ENCODE assay signal across 22 mouse cellular contexts in the genomic region with DNA sequence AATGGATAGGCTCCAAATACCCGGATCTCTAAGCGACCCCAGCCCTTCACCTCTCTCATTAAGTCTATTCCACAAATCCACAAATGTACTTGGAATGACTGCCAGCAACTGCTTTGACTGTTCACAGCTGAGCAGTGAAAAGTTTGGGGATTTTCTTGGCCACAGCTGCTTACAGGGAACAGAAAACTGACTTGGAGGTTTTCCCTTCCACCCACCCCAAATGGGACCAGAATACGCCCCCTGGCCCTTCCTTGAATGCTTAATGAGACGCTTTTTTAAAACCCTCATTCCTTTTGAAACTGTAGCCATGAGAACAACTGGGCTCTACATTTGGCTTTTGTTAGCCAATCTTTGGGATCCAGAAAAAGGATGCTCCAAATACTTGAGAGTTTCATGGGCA. TPM values are rescaled to one million over a fixed set of nuclear protein-coding genes. Genes with fewer than 3 reads are reported as not detected.
DNase-seq lines count a peak whose midpoint lies in the region; ATAC-seq and TF ChIP-seq lines count a peak whose summit lies in the region.
"Had no signal": no experiment of that assay in that cellular context is flagged by ENCODE, and none has a peak within 500 bp of the region (broad histone marks: within the 10 kb centered on the region; RNA-seq: fewer than 3 reads in every experiment).

No protein-coding gene starts in this region.

- intact Hi-C loops in left cerebral cortex, postnatal 36 days (cut with DNase I), result no loop called here

- 28% methylated on average over 4 of the region's 4 CpGs for WGBS in forebrain, postnatal 0 days
- WGBS in forebrain, embryonic 13.5 days, result 55% methylated on average over 4 of the region's 4 CpGs
- 48% methylated on average over 4 of the region's 4 CpGs for WGBS in midbrain, embryonic 14.5 days
- 62% methylated on average over 4 of the region's 4 CpGs for WGBS in midbrain, embryonic 10.5 days

- no peak overlapping the region for H3K9ac ChIP-seq in forebrain, postnatal 0 days
- no peak overlapping the region for H3K9ac ChIP-seq in forebrain, embryonic 13.5 days
- H3K9ac ChIP-seq in midbrain, embryonic 14.5 days (replicated peaks; ENCODE audit: low read length), result no peak overlapping the region
- H3K9ac ChIP-seq: hindbrain, embryonic 15.5 days; lung, embryonic 14.5 days; neural tube, embryonic 12.5 days had no signal

- no peaks in the 10 kb centered on the region for H3K4me1 ChIP-seq in forebrain, postnatal 0 days (ENCODE audit: insufficient read depth)
- no peaks in the 10 kb centered on the region for H3K4me1 ChIP-seq in forebrain, embryonic 13.5 days
- H3K4me1 ChIP-seq in midbrain, embryonic 14.5 days (ENCODE audit: control insufficient read depth, insufficient read depth, low read length), result no peaks in the 10 kb centered on the region
- H3K4me1 ChIP-seq in midbrain, embryonic 10.5 days, result no peaks in the 10 kb centered on the region
- H3K4me1 ChIP-seq: hindbrain, embryonic 15.5 days; neural tube, embryonic 12.5 days had no signal

- no peak overlapping the region for H3K4me3 ChIP-seq in forebrain, postnatal 0 days (ENCODE audit: low read depth, low read length)
- H3K4me3 ChIP-seq in forebrain, embryonic 13.5 days, result no peak overlapping the region
- H3K4me3 ChIP-seq in midbrain, embryonic 14.5 days (replicated peaks; ENCODE audit: low read depth, low read length), result no peak overlapping the region
- no peak overlapping the region for H3K4me3 ChIP-seq in midbrain, embryonic 10.5 days
- H3K4me3 ChIP-seq in layer of hippocampus, adult 2 months, result no peak overlapping the region
- H3K4me3 ChIP-seq: hindbrain, embryonic 15.5 days; neural tube, embryonic 12.5 days had no signal

- H3K4me2 ChIP-seq in forebrain, postnatal 0 days (ENCODE audit: low read depth), result no peak overlapping the region
- no peak overlapping the region for H3K4me2 ChIP-seq in forebrain, embryonic 13.5 days
- H3K4me2 ChIP-seq in midbrain, embryonic 14.5 days (ENCODE audit: low read length), result no peak overlapping the region
- H3K4me2 ChIP-seq: hindbrain, embryonic 15.5 days; liver, embryonic 11.5 days; lung, embryonic 14.5 days; neural tube, embryonic 12.5 days had no signal

- H3K9me3 ChIP-seq in forebrain, postnatal 0 days (ENCODE audit: low read length), result no peaks in the 10 kb centered on the region
- H3K9me3 ChIP-seq in forebrain, embryonic 13.5 days (replicated peaks), result no peaks in the 10 kb centered on the region; the same call in 1 of the 2 replicates
- no peaks in the 10 kb centered on the region for H3K9me3 ChIP-seq in midbrain, embryonic 14.5 days (ENCODE audit: control insufficient read depth, low read length)
- no peaks in the 10 kb centered on the region for H3K9me3 ChIP-seq in midbrain, embryonic 10.5 days (replicated peaks)
- H3K9me3 ChIP-seq: G1E; hindbrain, embryonic 15.5 days; neural tube, embryonic 12.5 days had no signal

- DNase-seq in forebrain, postnatal 0 days, result peak; percentile 16
- DNase-seq in midbrain, embryonic 14.5 days, result peak; percentile 28
- no peak for DNase-seq in midbrain, embryonic 10.5 days (ENCODE audit: low spot score)
- peak; percentile 14 to 60 for DNase-seq in layer of hippocampus, adult 2 months (ENCODE audit: low spot score in 2 of 2)
- DNase-seq in left cerebral cortex, postnatal 36 days (ENCODE audit: low spot score in 2 of 2), result peak; percentile 6 to 23
- DNase-seq in ovary, adult 18-20 months (ENCODE audit: low spot score), result no peak
- DNase-seq in spleen, adult 18-20 months, result no peak
- DNase-seq: adrenal gland, postnatal 10 days; heart, adult 18-20 months; kidney, adult 2 months; kidney, postnatal 25 days; lung, embryonic 14.5 days; thymus, postnatal 36 days had no signal

- no peaks in the 10 kb centered on the region for H3K36me3 ChIP-seq in forebrain, postnatal 0 days (ENCODE audit: insufficient read depth)
- no peaks in the 10 kb centered on the region for H3K36me3 ChIP-seq in forebrain, embryonic 13.5 days (ENCODE audit: poor library complexity, severe bottlenecking)
- H3K36me3 ChIP-seq in midbrain, embryonic 14.5 days (ENCODE audit: control insufficient read depth, insufficient read depth, low read length), result no peaks in the 10 kb centered on the region
- H3K36me3 ChIP-seq in midbrain, embryonic 10.5 days, result no peaks in the 10 kb centered on the region
- H3K36me3 ChIP-seq: G1E; hindbrain, embryonic 15.5 days; neural tube, embryonic 12.5 days had no signal

- no peak for TF ChIP-seq CTCF in forebrain, postnatal 0 days (IDR thresholded peaks at IDR 0.05; ENCODE audit: low read depth)
- TF ChIP-seq CTCF in layer of hippocampus, adult 2 months (conservative IDR thresholded peaks at IDR 0.05), result no peak

- no peaks in the 10 kb centered on the region for H3K27me3 ChIP-seq in forebrain, postnatal 0 days (ENCODE audit: insufficient read depth, low read length)
- no peaks in the 10 kb centered on the region for H3K27me3 ChIP-seq in forebrain, embryonic 13.5 days
- no peaks in the 10 kb centered on the region for H3K27me3 ChIP-seq in midbrain, embryonic 14.5 days (ENCODE audit: control insufficient read depth, insufficient read depth, low read length)
- H3K27me3 ChIP-seq in midbrain, embryonic 10.5 days (ENCODE audit: low read depth, poor library complexity, severe bottlenecking), result no peaks in the 10 kb centered on the region
- H3K27me3 ChIP-seq: hindbrain, embryonic 15.5 days; neural tube, embryonic 12.5 days had no signal

- ATAC-seq in forebrain, postnatal 0 days, result peak; percentile 61
- no peak for ATAC-seq in forebrain, embryonic 13.5 days
- ATAC-seq in midbrain, embryonic 14.5 days (ENCODE audit: low FRiP score, low TSS enrichment), result no peak
- ATAC-seq: midbrain, embryonic 16.5 days had no signal

- no peak overlapping the region for H3K27ac ChIP-seq in forebrain, postnatal 0 days (ENCODE audit: low read depth, low read length)
- no peak overlapping the region for H3K27ac ChIP-seq in forebrain, embryonic 13.5 days
- H3K27ac ChIP-seq in midbrain, embryonic 14.5 days (replicated peaks; ENCODE audit: low read depth, low read length), result 0 out of 2 replicates have a peak overlapping the region, but pooled peaks have one; percentile 26
- H3K27ac ChIP-seq in midbrain, embryonic 10.5 days (replicated peaks), result no peak overlapping the region
- H3K27ac ChIP-seq in layer of hippocampus, adult 2 months, result peak overlapping the region; percentile 72
- H3K27ac ChIP-seq: hindbrain, embryonic 15.5 days; neural tube, embryonic 12.5 days had no signal

RNA-seq across cellular contexts. Expression of a gene that starts 8.6 kb away (rescaled TPM):
- not detected in 2 replicates for total RNA-seq in forebrain, postnatal 0 days (2014; rRNA removed)
- not detected in 2 replicates for polyA plus RNA-seq in forebrain, postnatal 0 days (2015; fragmentation: Nextera tagmentation; extraction: Ambion mirVana)
- not detected in 2 replicates for polyA plus RNA-seq in forebrain, embryonic 13.5 days (2015; fragmentation: Nextera tagmentation; extraction: Ambion mirVana)
- not detected in 2 replicates for polyA plus RNA-seq in midbrain, embryonic 14.5 days (2014; fragmentation: Nextera tagmentation; extraction: Ambion mirVana)
- not detected in 2 replicates for polyA plus RNA-seq in midbrain, embryonic 10.5 days (2016; fragmentation: Nextera tagmentation; extraction: Ambion mirVana)
- not detected for total RNA-seq in layer of hippocampus, adult 2 months (2021)
- not detected for total RNA-seq in left cerebral cortex, postnatal 36 days (2021)
- total RNA-seq: adrenal gland, postnatal 10 days; G1E; heart, adult 18-20 months; left cerebral cortex, postnatal 10 days had no signal
- polyA plus RNA-seq: G1E; heart, embryonic 16.5 days; hindbrain, embryonic 15.5 days; kidney, adult 2 months; liver, embryonic 11.5 days; lung, embryonic 14.5 days; midbrain, embryonic 16.5 days; neural tube, embryonic 12.5 days had no signal

RNA-seq across cellular contexts. Expression of a gene that starts 19.7 kb away (rescaled TPM):
- not detected in 2 replicates for total RNA-seq in forebrain, postnatal 0 days (2014; rRNA removed)
- not detected in 2 replicates for polyA plus RNA-seq in forebrain, postnatal 0 days (2015; fragmentation: Nextera tagmentation; extraction: Ambion mirVana)
- polyA plus RNA-seq in forebrain, embryonic 13.5 days (2015; fragmentation: Nextera tagmentation; extraction: Ambion mirVana), result not detected in 2 replicates
- polyA plus RNA-seq in midbrain, embryonic 14.5 days (2014; fragmentation: Nextera tagmentation; extraction: Ambion mirVana), result not detected in 2 replicates
- not detected in 2 replicates for polyA plus RNA-seq in midbrain, embryonic 10.5 days (2016; fragmentation: Nextera tagmentation; extraction: Ambion mirVana)
- total RNA-seq in layer of hippocampus, adult 2 months (2021), result not detected
- total RNA-seq in left cerebral cortex, postnatal 36 days (2021), result not detected
- total RNA-seq: adrenal gland, postnatal 10 days; G1E; heart, adult 18-20 months; left cerebral cortex, postnatal 10 days had no signal
- polyA plus RNA-seq: G1E; heart, embryonic 16.5 days; hindbrain, embryonic 15.5 days; liver, embryonic 11.5 days; lung, embryonic 14.5 days; midbrain, embryonic 16.5 days; neural tube, embryonic 12.5 days; testis, adult 2 months had no signal

RNA-seq across cellular contexts. Expression of a gene that starts 31.6 kb away (rescaled TPM):
- total RNA-seq in forebrain, postnatal 0 days (2014; rRNA removed), result not detected in 2 replicates
- not detected in 2 replicates for polyA plus RNA-seq in forebrain, postnatal 0 days (2015; fragmentation: Nextera tagmentation; extraction: Ambion mirVana)
- polyA plus RNA-seq in forebrain, embryonic 13.5 days (2015; fragmentation: Nextera tagmentation; extraction: Ambion mirVana), result not detected in 2 replicates
- polyA plus RNA-seq in midbrain, embryonic 14.5 days (2014; fragmentation: Nextera tagmentation; extraction: Ambion mirVana), result not detected in 2 replicates
- polyA plus RNA-seq in midbrain, embryonic 10.5 days (2016; fragmentation: Nextera tagmentation; extraction: Ambion mirVana), result not detected in 2 replicates
- total RNA-seq in layer of hippocampus, adult 2 months (2021), result not detected
- total RNA-seq in left cerebral cortex, postnatal 36 days (2021), result not detected
- total RNA-seq: adrenal gland, postnatal 10 days; G1E; heart, adult 18-20 months; left cerebral cortex, postnatal 10 days had no signal
- polyA plus RNA-seq: G1E; heart, embryonic 16.5 days; hindbrain, embryonic 15.5 days; kidney, adult 2 months; liver, embryonic 11.5 days; lung, embryonic 14.5 days; midbrain, embryonic 16.5 days; neural tube, embryonic 12.5 days; testis, adult 2 months had no signal

RNA-seq across cellular contexts. Expression of a gene that starts 40.0 kb away (rescaled TPM):
- total RNA-seq in forebrain, postnatal 0 days (2014; rRNA removed), result not detected in 2 replicates
- not detected in 2 replicates for polyA plus RNA-seq in forebrain, postnatal 0 days (2015; fragmentation: Nextera tagmentation; extraction: Ambion mirVana)
- not detected in 2 replicates for polyA plus RNA-seq in forebrain, embryonic 13.5 days (2015; fragmentation: Nextera tagmentation; extraction: Ambion mirVana)
- polyA plus RNA-seq in midbrain, embryonic 14.5 days (2014; fragmentation: Nextera tagmentation; extraction: Ambion mirVana), result not detected in 2 replicates
- polyA plus RNA-seq in midbrain, embryonic 10.5 days (2016; fragmentation: Nextera tagmentation; extraction: Ambion mirVana), result not detected in 2 replicates
- not detected for total RNA-seq in layer of hippocampus, adult 2 months (2021)
- total RNA-seq in left cerebral cortex, postnatal 36 days (2021), result not detected
- total RNA-seq: adrenal gland, postnatal 10 days; G1E; heart, adult 18-20 months; left cerebral cortex, postnatal 10 days had no signal
- polyA plus RNA-seq: G1E; heart, embryonic 16.5 days; hindbrain, embryonic 15.5 days; kidney, adult 2 months; liver, embryonic 11.5 days; lung, embryonic 14.5 days; midbrain, embryonic 16.5 days; neural tube, embryonic 12.5 days; testis, adult 2 months had no signal

RNA-seq across cellular contexts. Expression of a gene that starts 45.7 kb away (rescaled TPM):
- total RNA-seq in forebrain, postnatal 0 days (2014; rRNA removed), result not detected in 2 replicates
- polyA plus RNA-seq in forebrain, postnatal 0 days (2015; fragmentation: Nextera tagmentation; extraction: Ambion mirVana), result not detected in 2 replicates
- not detected in 2 replicates for polyA plus RNA-seq in forebrain, embryonic 13.5 days (2015; fragmentation: Nextera tagmentation; extraction: Ambion mirVana)
- not detected in 2 replicates for polyA plus RNA-seq in midbrain, embryonic 14.5 days (2014; fragmentation: Nextera tagmentation; extraction: Ambion mirVana)
- polyA plus RNA-seq in midbrain, embryonic 10.5 days (2016; fragmentation: Nextera tagmentation; extraction: Ambion mirVana), result not detected in 2 replicates
- total RNA-seq in layer of hippocampus, adult 2 months (2021), result not detected
- not detected for total RNA-seq in left cerebral cortex, postnatal 36 days (2021)
- total RNA-seq: adrenal gland, postnatal 10 days; heart, adult 18-20 months; left cerebral cortex, postnatal 10 days had no signal
- polyA plus RNA-seq: G1E; heart, embryonic 16.5 days; hindbrain, embryonic 15.5 days; kidney, adult 2 months; liver, embryonic 11.5 days; lung, embryonic 14.5 days; midbrain, embryonic 16.5 days; neural tube, embryonic 12.5 days; testis, adult 2 months had no signal

Comparison
In these comparisons a context has a peak if more than half of its experiments do, and no peak if none do; other contexts are left out.
1. DNase-seq: peak in forebrain, postnatal 0 days (single experiment), midbrain, embryonic 14.5 days (single experiment), layer of hippocampus, adult 2 months (2 of 2) and left cerebral cortex, postnatal 36 days (2 of 2); none in midbrain, embryonic 10.5 days (single experiment), ovary, adult 18-20 months (single experiment) and spleen, adult 18-20 months (0 of 2).
2. H3K27ac ChIP-seq: peak in midbrain, embryonic 14.5 days (single experiment) and layer of hippocampus, adult 2 months (single experiment); none in forebrain, postnatal 0 days (single experiment), forebrain, embryonic 13.5 days (single experiment) and midbrain, embryonic 10.5 days (single experiment).